Mouse (Mus musculus) frontal cortex, adult 2 months (tissue): ENCODE data around the gene Tigd4. TPM values are rescaled to one million over a fixed set of nuclear protein-coding genes. Genes with fewer than 3 reads are reported as not detected.
"Not testable (repeated sequence)": the region's sequence is repeated elsewhere in the genome, so short reads cannot be mapped to it uniquely, and the experiment has no call there.

Source experiments
- DNase-seq, 2 experiments: peaks; one replicate each; pipeline ENCODE4 v3.0.0; 2022; ENCODE audit warnings: low spot score in 1 of 2; ENCODE audit errors: extremely low spot score in 1 of 2
- polyA plus RNA-seq: library from polyadenylated mRNA; depleted of rRNA; stranded (reverse); fragments of >200 nt; gene quantifications from 2 replicates; pipeline ENCODE4 v1.2.3, GENCODE M21; 2012; rRNA removed

Gene Tigd4
- polyA plus RNA-seq: 0.04 and 0.10 TPM in 2 replicates

GRCm38 (mm10) chr3:84593274-84593673, at the start of gene Tigd4:
Gene Tigd4, plus strand, starts transcription at chr3:84593574.
- DNase-seq: no peak

- DNase-seq: no peak
These were observed 46.2 kb upstream of the Tigd4 start for GRCm38 (mm10) chr3:84547177-84547576.

DNA sequence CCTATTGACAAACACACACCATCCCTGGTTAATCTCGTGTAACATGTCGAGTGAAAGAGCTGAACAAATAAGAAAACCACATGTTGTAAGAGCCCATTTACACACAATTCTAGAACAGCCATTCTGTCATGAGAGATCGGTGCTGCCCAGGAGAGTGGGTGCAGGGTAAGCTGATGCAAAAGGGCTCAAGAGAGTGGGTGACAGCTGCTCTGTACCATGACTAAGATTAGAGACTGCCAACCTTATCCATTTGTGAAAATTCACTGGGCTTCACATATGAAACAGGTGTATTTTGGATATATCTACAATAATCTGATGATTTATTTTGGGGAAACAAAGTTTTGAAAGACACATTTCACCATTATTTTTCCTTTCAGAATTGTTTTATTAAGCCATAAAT, 37.6 kb upstream of the Tigd4 start:
- DNase-seq: no peak

DNA sequence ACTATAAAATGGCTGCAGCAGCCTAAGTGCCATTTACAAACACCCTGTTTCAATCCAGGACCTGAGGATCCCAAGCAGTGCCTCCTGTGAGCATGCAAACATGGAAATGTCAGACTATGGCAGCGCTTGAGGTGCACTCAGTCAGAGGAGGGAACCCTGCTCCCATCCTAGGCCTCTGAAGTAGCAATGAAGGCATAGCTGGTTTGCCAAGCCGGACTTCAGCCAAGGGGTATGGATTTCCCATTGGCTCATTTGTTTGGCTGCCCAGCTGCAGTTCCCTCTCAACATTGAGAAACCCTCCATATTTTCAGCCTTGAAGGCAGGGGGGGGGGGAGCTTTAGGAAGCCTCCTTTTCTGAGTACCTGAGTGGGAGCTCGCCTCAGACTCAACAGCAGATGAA, 35.1 kb upstream of the Tigd4 start:
- DNase-seq: no peak

DNA sequence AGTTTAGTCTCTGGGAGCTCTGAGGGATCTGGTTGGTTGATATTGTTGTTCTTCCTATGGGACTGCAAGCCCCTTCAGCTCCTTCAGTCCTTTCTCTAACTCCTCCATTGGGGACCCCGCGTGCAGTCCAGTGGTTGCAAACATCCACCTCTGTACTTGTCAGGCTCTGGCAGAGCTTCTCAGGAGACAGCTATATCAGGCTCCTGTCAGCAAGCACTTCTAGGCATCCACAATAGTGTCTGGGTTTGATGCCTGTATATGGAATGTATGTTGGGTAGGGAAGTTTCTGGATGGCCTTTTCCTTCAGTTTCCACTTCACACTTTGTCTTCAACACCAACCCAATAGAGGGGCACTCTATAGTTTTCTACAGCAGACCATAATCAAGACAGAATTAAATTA, 30.5 kb upstream of the Tigd4 start:
- not testable (repeated sequence) for DNase-seq

DNA sequence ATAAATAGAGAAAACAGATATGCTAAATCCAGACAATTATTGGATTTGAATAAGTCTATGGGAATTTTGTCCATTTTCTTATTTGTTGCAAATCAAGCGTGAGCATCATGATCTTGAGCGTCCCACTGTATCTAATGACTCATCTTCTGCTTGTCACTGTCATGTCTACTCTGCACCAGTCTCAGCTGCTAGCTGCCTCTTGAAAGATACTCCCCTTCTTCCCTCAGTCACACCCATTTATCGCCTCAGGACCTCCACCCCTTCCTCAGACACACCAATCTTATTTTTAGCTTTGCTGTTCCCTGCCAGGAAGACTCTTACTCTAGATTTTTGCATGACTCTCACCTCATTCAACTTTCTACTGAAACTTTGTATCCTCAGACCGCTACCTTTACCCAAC, 30.0 kb upstream of the Tigd4 start:
- DNase-seq: no peak

GRCm38 (mm10) chr3:84568540-84568939, 24.8 kb upstream of the Tigd4 start:
- DNase-seq: peak in 1 of 2 experiments; percentile 26

DNA sequence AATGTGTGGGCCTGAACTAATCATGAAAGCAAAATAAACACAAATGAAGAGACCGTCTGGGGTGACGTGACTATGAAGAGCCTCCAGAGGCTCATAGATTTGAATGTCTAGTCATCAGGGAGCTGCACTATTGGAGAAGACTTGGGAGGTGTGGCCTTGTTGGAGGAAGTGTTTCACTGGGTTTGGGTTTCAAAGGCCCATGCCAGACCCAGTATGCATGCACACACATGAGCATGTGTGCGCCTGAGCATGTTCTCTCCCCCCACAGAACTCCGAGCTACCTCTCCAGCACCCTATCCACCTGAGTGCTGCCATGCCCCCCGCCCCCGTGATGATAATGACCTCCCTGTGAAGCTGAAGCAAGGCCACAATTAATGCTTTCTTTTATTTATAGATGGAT, 23.8 kb upstream of the Tigd4 start:
- no peak for DNase-seq

DNA sequence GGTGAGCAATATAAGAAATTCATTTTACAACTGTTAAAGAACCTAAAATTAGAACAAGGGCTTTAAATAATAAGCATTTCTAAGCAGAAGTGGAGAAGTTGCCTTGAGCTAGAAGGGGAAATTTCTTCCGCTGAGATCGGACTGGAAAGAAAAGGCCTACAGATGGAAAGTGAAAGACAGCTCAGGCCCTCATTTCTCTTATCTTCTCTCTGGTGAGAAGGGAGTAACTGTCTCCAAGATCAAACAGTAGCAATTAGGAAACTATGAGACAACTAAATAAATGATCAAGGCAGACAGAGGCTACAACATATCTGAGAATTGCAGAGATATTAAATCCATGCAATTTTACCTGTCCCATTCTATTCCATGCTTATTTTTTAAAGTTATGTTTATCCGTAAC, 22.9 kb upstream of the Tigd4 start:
- no peak for DNase-seq

DNA sequence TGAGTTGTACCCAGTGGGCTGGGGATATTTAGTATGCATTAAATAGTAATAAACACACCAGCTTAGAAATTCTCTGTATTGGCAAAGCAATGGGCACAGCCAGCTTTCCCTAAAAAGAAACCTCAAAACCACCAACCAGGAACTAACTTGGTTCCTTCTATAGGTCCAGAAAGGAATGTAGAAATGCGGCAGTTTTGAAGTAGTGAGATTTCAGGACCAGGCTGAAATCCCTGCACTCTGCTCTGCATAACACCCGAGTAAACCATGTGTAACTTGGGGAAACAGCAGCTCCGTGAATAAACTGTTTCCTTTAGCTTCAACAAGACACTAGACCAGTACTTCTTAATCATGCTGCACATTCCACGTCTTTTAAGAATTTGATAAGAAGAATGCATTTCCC, 12.7 kb upstream of the Tigd4 start:
- no peak for DNase-seq

- no peak for DNase-seq
These were observed 11.7 kb upstream of the Tigd4 start for GRCm38 (mm10) chr3:84581696-84582022.

- peak; percentile 90 to 95 for DNase-seq
These were observed 11.1 kb upstream of the Tigd4 start, which contains the start of gene Arfip1 for GRCm38 (mm10) chr3:84582023-84582912. Gene Arfip1, minus strand, starts transcription at chr3:84582625.

DNA sequence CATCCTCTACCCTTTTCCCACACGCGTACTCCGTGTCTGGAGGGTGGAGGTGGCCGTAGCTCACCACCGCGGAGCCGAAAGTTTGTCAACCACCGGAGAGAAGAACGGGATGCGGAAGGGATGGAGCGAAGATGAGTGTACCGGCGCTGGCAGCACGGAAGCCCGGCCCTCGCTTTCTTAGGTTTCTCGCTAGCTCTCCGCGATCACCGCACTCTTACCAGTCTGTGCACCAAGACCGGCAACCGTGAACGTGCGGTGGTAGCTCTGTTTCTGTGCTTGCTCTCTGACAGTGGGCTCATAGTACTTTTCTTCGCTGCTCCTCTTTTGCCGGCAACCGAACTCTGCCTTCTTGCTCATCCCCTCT, 10.5 kb upstream of the Tigd4 start:
- no peak for DNase-seq

- DNase-seq: no peak
These were observed 6.6 kb upstream of the Tigd4 start for GRCm38 (mm10) chr3:84586736-84587135.

- peak; percentile 46 to 77 for DNase-seq
These were observed 1.7 kb downstream of the Tigd4 start for GRCm38 (mm10) chr3:84594894-84595676.

- no peak for DNase-seq
These were observed 2.4 kb downstream of the Tigd4 start for GRCm38 (mm10) chr3:84595677-84596234.

DNA sequence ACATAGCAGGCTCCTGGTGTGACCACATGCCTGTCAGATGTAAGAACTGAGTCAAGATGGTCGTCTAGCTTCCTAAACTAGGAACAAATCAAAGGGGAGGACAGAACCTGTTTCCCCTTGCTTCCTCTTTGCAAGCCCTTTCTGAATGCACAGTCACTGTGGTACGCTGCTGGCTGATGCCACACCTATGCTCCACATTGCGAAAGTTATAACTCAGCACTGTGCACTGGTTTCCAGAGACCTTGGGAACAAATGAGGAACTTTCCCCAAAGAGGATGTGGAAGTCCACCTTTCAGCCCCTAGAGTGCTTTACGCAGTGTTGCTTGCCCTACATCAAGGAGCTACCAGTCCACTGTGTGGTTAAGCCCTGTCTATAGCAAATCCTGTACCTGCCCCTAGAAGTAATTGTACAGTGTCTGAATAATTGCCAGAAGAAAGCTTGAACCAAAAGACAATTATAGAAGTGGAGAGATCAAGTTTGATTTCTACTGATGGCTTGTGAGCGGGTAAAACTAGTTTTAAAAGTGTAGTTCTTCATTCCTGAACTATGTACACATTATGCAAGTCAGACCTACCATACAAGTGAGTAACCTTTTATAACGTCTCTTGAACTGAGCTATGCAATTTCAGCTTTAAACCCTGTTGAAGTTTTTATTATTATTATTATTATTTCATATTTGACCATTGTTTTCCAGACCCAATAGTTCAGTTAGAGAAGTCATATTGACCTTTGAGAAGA, 4.8 kb downstream of the Tigd4 start:
- DNase-seq: no peak

DNA sequence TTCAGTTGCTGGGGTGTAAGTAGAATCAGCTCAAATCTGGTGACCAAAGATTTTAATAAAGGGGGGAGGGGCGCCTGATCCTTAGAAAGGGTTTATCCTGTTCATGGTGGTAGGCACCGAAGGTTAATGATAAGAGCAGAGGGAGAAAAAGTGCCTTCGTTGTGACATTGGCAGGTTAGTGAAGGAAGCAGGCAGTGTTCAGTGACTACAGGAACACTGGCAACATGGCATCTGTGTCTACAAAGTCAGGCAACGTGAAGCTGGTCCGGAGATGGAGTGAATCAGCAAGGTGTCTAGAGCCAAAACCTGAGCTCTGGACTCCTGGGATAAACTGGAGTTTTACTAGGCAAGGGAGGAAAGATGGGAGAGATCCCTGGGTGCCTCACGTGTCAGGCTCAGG, 5.4 kb downstream of the Tigd4 start:
- no peak for DNase-seq

- DNase-seq: no peak
These were observed 8.6 kb downstream of the Tigd4 start for GRCm38 (mm10) chr3:84601870-84602495.

- DNase-seq: no peak
These were observed 9.4 kb downstream of the Tigd4 start for GRCm38 (mm10) chr3:84602759-84603158.
